Mouse (Mus musculus) small intestine, adult 2 months (tissue): ENCODE data around the gene Pex11a.
"Not testable (repeated sequence)": the region's sequence is repeated elsewhere in the genome, so short reads cannot be mapped to it uniquely, and the experiment has no call there.

ENCODE experiments used
- CTCF ChIP-seq: fragments of 200-500 bp; IDR thresholded peaks from 2 replicates; pipeline ENCODE4 v1.5.1; 2012; ENCODE audit warnings: low read depth, mild to moderate bottlenecking, control low read depth, inconsistent platforms, low read length, moderate library complexity, mixed read lengths; ENCODE audit not compliant: insufficient replicate concordance, insufficient read length; ENCODE audit errors: extremely low read depth
- POLR2A ChIP-seq: fragments of 200-500 bp; IDR thresholded peaks from 2 replicates; pipeline ENCODE4 v1.6.1; 2012; ENCODE audit warnings: low read depth, mild to moderate bottlenecking, control low read depth, inconsistent platforms, low read length, moderate library complexity

GRCm38 (mm10) chr7:79789812-79790211 is 46.9 kb upstream of the Pex11a start:
- not testable (repeated sequence) for TF ChIP-seq POLR2A, CTCF
